Mouse (Mus musculus) heart, postnatal 0 days (tissue): ENCODE data around the gene Cpsf6.

Experiments
- CTCF ChIP-seq: IDR thresholded peaks from 2 replicates; pipeline ENCODE4 v1.5.1; 2016; ENCODE audit warnings: antibody characterized with exemption, control low read depth, low read depth
- EP300 ChIP-seq: IDR thresholded peaks from 2 replicates; pipeline ENCODE4 v1.6.1; 2016; ENCODE audit warnings: antibody characterized with exemption, low read depth

- TF ChIP-seq CTCF, result no peak
- no peak for TF ChIP-seq EP300
Observed at GRCm38 (mm10) chr10:117382996-117383550, 3.3 kb upstream of the Cpsf6 start.
